Mouse (Mus musculus): ENCODE data around the gene Abhd2. TPM values are rescaled to one million over a fixed set of nuclear protein-coding genes. Genes with fewer than 3 reads are reported as not detected.
A peak's percentile ranks its signal among the peaks of the same experiment; 100 is the strongest.

Gene Abhd2
- polyA plus RNA-seq, 1 experiment from 2014 or later: 10.1 TPM

DNA sequence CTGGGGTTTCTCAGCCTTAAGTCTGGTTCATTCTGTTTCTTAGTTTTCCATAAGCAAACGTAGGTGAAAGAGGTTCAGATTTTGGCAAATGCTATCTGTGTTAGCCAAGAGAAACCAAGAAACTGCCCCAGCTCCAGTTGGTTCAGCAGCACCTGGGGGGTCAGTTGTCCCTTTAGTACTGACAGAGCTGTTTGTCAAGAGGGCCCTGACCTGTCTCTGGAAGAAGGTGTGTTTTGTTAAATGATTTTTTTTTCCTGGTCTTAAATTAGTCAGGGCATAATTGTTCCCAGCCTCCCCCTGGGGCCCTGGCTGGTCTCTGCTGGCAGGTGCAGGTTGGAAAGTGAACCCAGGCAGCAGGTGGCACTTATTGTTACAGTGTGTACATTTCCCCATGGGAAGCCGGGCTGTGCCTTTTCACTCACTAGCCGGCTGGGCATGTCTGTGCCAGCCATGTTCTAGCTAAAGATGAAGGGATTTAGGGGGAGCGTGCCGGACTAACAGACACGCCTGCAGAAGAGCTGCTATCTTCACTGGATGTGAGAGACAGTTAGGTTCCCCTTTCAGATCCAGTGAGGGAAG lies 30.3 kb downstream of the Abhd2 start:
- H3K27ac ChIP-seq: no peak overlapping the region
- H3K9me3 ChIP-seq: no peaks in the 10 kb centered on the region
- 89% methylated on average over 6 of the region's 6 CpGs for WGBS
- DNase-seq (ENCODE audit: low spot score): no peak
- H3K4me1 ChIP-seq (replicated peaks): peaks cover 20% of the 10 kb centered on the region
- H3K27me3 ChIP-seq (ENCODE audit: insufficient read depth, poor library complexity, severe bottlenecking): no peaks in the 10 kb centered on the region
- peaks cover 46% of the 10 kb centered on the region for H3K36me3 ChIP-seq
- H3K4me3 ChIP-seq: no peak overlapping the region

DNA sequence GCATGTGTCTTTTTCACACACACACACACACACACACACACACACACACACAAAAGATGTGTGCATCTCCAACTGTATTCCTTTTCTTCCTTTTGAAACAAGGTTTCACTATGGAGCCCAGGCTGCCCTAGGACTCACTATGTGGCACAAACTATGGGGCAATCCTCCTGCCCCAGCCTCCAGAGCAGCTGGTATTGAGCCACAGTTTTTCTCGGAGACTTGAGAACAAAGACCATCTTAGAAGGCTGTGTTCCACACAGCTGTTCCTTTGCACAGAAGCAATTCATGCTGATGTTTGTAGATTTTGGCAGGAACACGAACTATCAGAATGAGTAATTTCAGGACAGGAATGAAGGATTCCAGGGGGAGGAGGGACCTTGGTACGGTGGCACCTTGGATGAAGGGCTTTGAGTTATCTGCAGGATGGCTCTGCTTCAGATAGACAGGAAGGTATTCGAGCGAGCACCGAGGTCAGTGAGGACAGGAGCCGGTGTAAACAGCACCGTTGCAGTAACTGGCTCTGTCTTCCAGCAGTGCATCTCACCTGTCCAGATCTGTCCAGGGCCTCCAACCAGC lies 35.5 kb downstream of the Abhd2 start:
- Histone ChIP-seq H3K36me3 (peaks cover 16% of the 10 kb centered on the region; the same call in 1 of the 2 replicates), H3K27me3 (ENCODE audit: insufficient read depth, poor library complexity, severe bottlenecking) (no peaks in the 10 kb centered on the region), H3K9me3 (no peaks in the 10 kb centered on the region), H3K4me3 (no peak overlapping the region), H3K27ac (peak overlapping the region; percentile 75; the same call in 1 of the 2 replicates), H3K4me1 (replicated peaks) (peaks cover 48% of the 10 kb centered on the region)
- DNase-seq (ENCODE audit: low spot score): no peak
- 83% methylated on average over 8 of the region's 8 CpGs for WGBS

- Histone ChIP-seq H3K36me3 (peaks cover 6% of the 10 kb centered on the region; the same call in 1 of the 2 replicates), H3K9me3 (no peaks in the 10 kb centered on the region), H3K27me3 (ENCODE audit: insufficient read depth, poor library complexity, severe bottlenecking) (no peaks in the 10 kb centered on the region), H3K27ac (peak overlapping the region; percentile 75), H3K4me1 (replicated peaks) (peaks cover 56% of the 10 kb centered on the region), H3K4me3 (no peak overlapping the region)
- WGBS: 58% methylated on average over 19 of the region's 19 CpGs
- no peak for DNase-seq (ENCODE audit: low spot score)
Measured at GRCm38 (mm10) chr7:79309247-79310190, 36.5 kb downstream of the Abhd2 start.

DNA sequence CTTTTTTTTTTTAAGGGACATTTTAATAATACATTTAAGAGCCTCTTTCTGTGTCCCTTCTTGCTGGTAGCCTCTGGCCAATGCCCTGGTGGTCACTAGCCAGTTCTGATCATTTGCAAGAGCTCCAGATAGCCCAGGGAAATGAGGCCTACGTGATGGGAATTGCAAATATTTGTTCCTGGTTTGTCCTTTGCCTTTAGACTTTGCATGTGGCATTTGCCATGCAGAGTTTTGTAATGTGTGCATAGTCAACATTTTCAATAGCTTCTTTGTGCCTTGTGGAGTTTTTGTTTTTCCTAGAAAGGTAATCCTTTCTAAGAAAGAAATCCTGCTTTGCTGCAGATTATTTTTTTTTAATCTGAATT lies 37.2 kb downstream of the Abhd2 start:
- Histone ChIP-seq H3K4me3 (no peak overlapping the region), H3K27me3 (ENCODE audit: insufficient read depth, poor library complexity, severe bottlenecking) (no peaks in the 10 kb centered on the region), H3K36me3 (peaks cover under 1% of the 10 kb centered on the region; the same call in 1 of the 2 replicates), H3K27ac (peak overlapping the region; percentile 75), H3K9me3 (no peaks in the 10 kb centered on the region), H3K4me1 (replicated peaks) (peaks cover 63% of the 10 kb centered on the region)
- WGBS: 52% methylated on average over 1 of the region's 1 CpGs
- DNase-seq (ENCODE audit: low spot score): no peak

DNA sequence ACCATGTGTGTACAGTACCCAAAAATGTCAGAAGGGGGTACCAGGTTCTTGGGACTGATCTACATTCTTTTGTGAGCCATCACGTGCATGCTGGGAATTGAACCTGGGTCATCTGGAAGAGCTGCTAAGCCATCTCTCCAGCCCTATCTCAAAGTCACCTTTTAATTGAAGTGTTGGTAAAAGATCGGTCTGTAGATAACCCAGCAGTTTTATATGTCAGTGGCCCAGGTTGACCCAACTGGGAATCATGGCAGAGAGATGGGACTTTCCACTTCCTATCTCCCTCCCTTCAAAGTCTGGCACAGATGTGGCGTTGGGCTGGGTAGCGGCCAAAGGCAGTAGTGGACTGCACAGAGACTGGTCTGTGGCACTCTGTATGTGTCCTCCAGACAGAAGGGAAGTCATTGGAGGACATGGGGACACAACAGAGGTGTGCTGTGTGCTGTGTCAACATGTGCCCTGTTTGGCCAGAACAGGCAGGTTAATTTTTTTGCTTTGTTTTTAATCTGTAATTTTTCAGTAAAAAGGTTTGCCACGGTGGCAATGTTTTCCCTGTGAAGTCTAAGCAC lies 38.5 kb downstream of the Abhd2 start:
- Histone ChIP-seq H3K27ac (no peak overlapping the region), H3K4me1 (replicated peaks) (peaks cover 76% of the 10 kb centered on the region), H3K36me3 (no peaks in the 10 kb centered on the region), H3K27me3 (ENCODE audit: insufficient read depth, poor library complexity, severe bottlenecking) (no peaks in the 10 kb centered on the region), H3K9me3 (no peaks in the 10 kb centered on the region), H3K4me3 (no peak overlapping the region)
- DNase-seq (ENCODE audit: low spot score): no peak
- WGBS: 90% methylated on average over 5 of the region's 5 CpGs

- Histone ChIP-seq H3K36me3 (no peaks in the 10 kb centered on the region), H3K27ac (peak overlapping the region; percentile 79), H3K27me3 (ENCODE audit: insufficient read depth, poor library complexity, severe bottlenecking) (no peaks in the 10 kb centered on the region), H3K9me3 (no peaks in the 10 kb centered on the region), H3K4me3 (no peak overlapping the region), H3K4me1 (replicated peaks) (peaks cover 81% of the 10 kb centered on the region)
- WGBS: 77% methylated on average over 8 of the region's 8 CpGs
- DNase-seq (ENCODE audit: low spot score): no peak
Measured at GRCm38 (mm10) chr7:79312246-79312645, 39.2 kb downstream of the Abhd2 start.

DNA sequence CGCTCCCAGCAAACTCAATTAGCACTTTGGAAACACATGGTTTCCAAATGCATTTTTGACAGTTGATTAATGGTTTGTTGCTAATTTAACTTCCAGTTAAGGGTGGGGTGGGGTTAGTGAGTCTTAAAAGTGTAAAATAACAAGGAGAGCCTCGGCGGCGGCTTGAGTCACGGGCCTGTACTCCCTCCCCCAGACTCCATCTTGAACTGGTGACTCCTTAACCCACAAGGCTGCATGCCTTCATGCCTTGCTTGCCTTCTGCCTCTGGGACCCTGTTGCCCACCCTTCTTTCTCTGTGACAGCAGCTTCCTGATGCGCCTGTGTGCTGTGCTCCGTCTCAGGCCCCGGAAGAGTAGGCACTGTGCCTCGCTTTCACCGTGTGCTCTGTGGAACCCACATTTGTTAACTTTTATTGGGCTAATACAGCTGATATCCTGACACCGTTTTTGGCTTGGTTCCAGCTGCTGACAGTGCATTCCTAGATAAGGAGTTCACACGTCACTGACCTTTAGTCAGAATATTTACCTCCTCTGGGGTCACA lies 40.6 kb downstream of the Abhd2 start:
- H3K27me3 ChIP-seq (ENCODE audit: insufficient read depth, poor library complexity, severe bottlenecking): no peaks in the 10 kb centered on the region
- no peak overlapping the region for H3K4me3 ChIP-seq
- no peaks in the 10 kb centered on the region for H3K36me3 ChIP-seq
- DNase-seq (ENCODE audit: low spot score): no peak
- H3K9me3 ChIP-seq: no peaks in the 10 kb centered on the region
- WGBS: 73% methylated on average over 12 of the region's 12 CpGs
- H3K27ac ChIP-seq: no peak overlapping the region
- peaks cover 88% of the 10 kb centered on the region for H3K4me1 ChIP-seq (replicated peaks)

DNA sequence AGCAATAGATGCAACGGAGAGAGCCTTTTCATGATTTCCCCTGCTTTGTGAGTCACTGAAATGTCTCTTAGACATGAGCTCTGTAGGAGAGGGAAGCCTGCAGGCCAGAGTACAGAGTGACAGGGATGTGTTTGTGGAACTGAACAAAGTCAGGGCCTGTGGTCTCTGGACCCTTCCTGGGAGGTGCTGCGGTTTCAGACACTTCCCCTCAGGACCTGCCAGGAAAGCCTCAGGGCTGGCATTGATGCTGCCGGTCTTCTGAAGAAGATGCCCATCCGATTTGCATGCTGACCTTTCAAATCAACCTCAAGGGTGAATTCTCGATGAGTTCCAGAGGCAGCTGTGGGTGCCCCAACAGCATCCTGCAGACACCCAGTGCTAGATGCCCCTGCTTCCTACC lies 41.5 kb downstream of the Abhd2 start:
- 69% methylated on average over 5 of the region's 5 CpGs for WGBS
- Histone ChIP-seq H3K9me3 (no peaks in the 10 kb centered on the region), H3K4me3 (no peak overlapping the region)

GRCm38 (mm10) chr7:79315149-79315548 lies 42.1 kb downstream of the Abhd2 start:
- no peaks in the 10 kb centered on the region for H3K27me3 ChIP-seq (ENCODE audit: insufficient read depth, poor library complexity, severe bottlenecking)
- H3K4me1 ChIP-seq (replicated peaks): peaks cover 73% of the 10 kb centered on the region
- 67% methylated on average over 8 of the region's 8 CpGs for WGBS
- no peak for DNase-seq (ENCODE audit: low spot score)
- no peak overlapping the region for H3K4me3 ChIP-seq
- no peaks in the 10 kb centered on the region for H3K9me3 ChIP-seq
- peak overlapping the region; percentile 68 for H3K27ac ChIP-seq
- no peaks in the 10 kb centered on the region for H3K36me3 ChIP-seq

More for the DNA sequence above, 41.5 kb downstream of the Abhd2 start:
- peaks cover 79% of the 10 kb centered on the region for H3K4me1 ChIP-seq (replicated peaks)
- no peaks in the 10 kb centered on the region for H3K36me3 ChIP-seq
- H3K27ac ChIP-seq: peak overlapping the region; percentile 68; the same call in 1 of the 2 replicates
- DNase-seq (ENCODE audit: low spot score): no peak
- no peaks in the 10 kb centered on the region for H3K27me3 ChIP-seq (ENCODE audit: insufficient read depth, poor library complexity, severe bottlenecking)

DNA sequence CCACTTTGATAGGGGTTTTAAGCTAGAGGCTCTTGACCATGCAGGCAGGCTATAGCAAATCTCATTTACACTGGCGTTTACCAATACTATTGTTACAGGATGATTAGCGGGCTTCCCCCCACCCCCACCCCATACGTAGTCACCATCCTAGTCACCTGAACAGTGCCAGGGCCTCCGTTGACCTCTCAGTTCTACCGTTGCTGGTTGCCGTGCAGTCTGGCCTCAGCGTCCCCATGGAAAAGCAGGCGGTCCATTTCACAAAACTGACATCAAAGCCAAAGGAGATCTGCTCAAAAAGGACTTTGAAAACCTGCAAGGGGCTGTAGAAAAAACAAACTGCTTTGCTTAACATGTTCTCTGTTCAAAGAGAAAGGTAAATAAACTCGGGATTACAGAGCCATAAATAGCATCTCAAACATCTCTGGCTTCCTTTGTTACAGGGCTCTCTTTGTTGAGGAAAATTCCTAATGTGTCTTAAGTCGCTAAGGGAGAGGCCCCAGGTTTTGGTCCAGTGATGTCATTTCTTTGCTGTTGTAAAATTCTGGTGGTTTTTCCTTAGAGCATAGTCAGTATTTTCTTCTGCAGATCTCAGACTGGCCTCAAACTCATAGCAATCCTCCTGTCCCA lies 43.2 kb downstream of the Abhd2 start:
- no peaks in the 10 kb centered on the region for H3K27me3 ChIP-seq (ENCODE audit: insufficient read depth, poor library complexity, severe bottlenecking)
- WGBS: 35% methylated on average over 10 of the region's 10 CpGs
- H3K4me1 ChIP-seq (replicated peaks): peaks cover 65% of the 10 kb centered on the region

GRCm38 (mm10) chr7:79317576-79317975 lies 44.6 kb downstream of the Abhd2 start:
- DNase-seq (ENCODE audit: low spot score): no peak
- H3K4me1 ChIP-seq (replicated peaks): peaks cover 58% of the 10 kb centered on the region
- H3K27ac ChIP-seq: peak overlapping the region; percentile 53
- no peak overlapping the region for H3K4me3 ChIP-seq
- no peaks in the 10 kb centered on the region for H3K27me3 ChIP-seq (ENCODE audit: insufficient read depth, poor library complexity, severe bottlenecking)
- no peaks in the 10 kb centered on the region for H3K36me3 ChIP-seq
- 84% methylated on average over 7 of the region's 7 CpGs for WGBS
- no peaks in the 10 kb centered on the region for H3K9me3 ChIP-seq

More for the DNA sequence above, 43.2 kb downstream of the Abhd2 start:
- Histone ChIP-seq H3K4me3 (no peak overlapping the region), H3K9me3 (no peaks in the 10 kb centered on the region), H3K27ac (peak overlapping the region; percentile 68), H3K36me3 (no peaks in the 10 kb centered on the region)
- DNase-seq (ENCODE audit: low spot score): no peak

DNA sequence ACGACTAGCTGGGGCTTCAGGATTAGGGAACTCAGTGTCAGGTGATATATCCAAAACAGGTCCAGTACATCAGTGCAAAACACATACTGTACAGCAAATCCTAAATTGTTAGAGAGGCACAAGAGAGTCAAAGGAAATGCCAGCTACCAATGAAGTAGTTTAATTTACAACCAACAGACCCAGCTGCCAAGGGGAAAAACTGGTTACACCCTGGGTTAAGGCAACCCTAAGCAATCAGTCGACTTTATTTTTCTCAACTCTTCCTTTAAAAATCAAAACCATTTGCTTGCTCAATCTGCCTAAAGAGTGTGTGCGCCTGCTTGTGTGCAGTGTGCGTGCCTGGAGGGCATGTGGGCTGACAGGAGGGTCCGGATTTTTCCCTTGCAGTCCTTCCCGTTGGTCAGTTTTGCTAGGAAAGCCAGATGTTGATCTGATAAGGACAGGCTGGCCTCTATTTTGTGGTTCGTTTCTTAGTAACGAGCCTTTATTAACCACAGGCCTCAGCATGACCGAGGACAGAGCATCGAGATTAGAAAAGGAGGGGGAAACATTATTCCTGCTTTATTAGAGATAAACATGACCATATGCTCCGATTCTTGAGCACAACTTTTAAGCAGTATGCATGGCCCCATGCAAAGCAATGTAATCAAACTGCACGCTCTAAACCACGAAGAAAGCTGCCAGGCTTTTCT lies 45.3 kb downstream of the Abhd2 start:
- Histone ChIP-seq H3K4me3 (no peak overlapping the region), H3K27me3 (ENCODE audit: insufficient read depth, poor library complexity, severe bottlenecking) (no peaks in the 10 kb centered on the region), H3K36me3 (peaks cover under 1% of the 10 kb centered on the region; the same call in 1 of the 2 replicates), H3K9me3 (no peaks in the 10 kb centered on the region), H3K27ac (no peak overlapping the region), H3K4me1 (replicated peaks) (peaks cover 51% of the 10 kb centered on the region)
- 72% methylated on average over 13 of the region's 13 CpGs for WGBS
- DNase-seq (ENCODE audit: low spot score): no peak
